Mouse (Mus musculus): Measurements from ENCODE around the gene Ciao1. TPM values are rescaled to one million over a fixed set of nuclear protein-coding genes. Genes with fewer than 3 reads are reported as not detected.
A peak's percentile ranks its signal among the peaks of the same experiment; 100 is the strongest.
"Not testable (repeated sequence)": the region's sequence is repeated elsewhere in the genome, so short reads cannot be mapped to it uniquely, and the experiment has no call there.

The Ciao1 gene
- total RNA-seq, 2 experiments from 2014 or later, result 51.0 to 55.1 TPM

DNA sequence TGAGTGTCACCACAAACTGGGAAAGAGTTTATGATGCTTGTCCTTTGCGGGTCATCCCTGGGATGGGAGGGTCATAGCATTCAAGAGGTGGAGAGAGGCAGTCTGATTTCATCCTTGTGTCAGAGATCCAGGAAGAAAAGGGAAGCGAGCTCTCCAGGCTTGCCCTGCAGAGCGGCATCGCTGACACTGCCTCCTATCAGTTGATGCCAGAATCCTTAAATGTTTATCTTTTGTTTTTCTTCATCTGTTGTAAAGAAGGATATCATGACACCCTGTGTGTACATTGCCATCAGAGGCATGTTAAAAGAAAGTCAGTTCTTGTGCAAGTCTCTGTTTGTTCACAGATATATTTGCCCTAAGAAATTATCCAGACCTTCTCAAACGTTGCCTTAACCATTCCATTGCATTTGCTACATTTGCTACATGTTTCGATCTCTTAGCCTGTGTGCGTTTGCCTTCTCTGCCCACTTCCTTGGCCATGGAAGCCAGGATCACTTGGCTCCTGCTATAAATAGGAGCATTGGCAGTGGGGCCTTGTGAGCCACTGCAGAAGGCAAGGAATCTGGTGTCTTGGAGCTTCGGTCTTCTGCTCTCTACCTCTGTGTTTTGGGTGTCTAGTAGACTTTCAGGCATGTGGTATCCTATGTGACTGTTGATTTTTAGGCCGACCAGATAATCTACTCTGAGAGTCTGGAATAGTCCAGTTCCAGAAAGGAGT is 2.8 kb upstream of the Ciao1 start:
- DNase-seq (ENCODE audit: low spot score), result peak; percentile 59

DNA sequence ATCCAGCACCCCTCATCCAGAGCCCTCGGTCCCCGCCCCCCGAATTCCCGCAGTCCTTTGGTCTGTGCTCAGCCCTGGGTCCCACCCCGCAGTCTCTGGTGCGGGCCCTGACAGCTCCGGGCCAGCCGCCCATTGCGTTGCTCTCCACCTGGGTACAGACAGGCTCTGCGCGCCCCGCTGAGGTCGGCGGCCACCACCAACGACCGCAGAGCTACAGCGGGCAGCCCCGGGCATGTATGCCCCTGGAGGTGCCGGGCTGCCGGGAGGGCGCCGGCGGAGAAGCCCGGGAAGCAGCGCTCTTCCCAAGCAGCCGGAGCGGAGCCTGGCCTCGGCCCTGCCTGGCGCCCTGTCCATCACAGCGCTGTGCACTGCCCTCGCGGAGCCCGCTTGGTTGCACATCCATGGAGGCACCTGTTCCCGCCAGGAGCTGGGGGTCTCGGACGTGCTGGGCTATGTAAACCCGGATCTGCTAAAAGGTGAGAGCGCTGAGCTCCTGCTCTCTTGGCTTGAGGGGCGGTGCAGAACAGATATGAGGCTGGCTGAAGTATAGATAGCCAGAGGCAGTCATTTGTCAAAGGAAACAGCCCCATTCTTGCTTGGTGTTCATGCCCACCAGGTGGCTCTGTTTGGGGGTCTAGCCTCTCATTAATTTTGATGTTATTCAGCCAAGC is 853 bp upstream of the Ciao1 start:
- DNase-seq (ENCODE audit: low spot score), result peak; percentile 27

DNA sequence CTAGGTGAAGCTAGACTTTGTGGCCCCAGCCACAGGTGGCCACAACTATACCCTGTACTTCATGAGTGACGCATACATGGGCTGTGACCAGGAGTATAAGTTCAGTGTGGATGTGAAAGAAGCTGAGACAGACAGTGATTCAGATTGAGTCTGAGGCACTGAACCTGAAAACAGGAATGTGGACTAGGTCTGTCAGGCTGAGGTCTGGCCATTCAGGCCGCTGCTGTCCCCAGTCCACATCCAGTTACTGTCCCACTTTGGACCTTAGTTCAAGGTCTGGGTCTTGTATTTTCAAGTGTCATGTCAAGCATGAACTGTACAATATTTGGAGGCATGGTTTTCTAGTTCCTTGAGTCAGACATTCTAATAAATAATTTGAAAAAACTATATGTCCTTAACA is 7.6 kb downstream of the Ciao1 start:
- DNase-seq (ENCODE audit: low spot score), result no peak

DNA sequence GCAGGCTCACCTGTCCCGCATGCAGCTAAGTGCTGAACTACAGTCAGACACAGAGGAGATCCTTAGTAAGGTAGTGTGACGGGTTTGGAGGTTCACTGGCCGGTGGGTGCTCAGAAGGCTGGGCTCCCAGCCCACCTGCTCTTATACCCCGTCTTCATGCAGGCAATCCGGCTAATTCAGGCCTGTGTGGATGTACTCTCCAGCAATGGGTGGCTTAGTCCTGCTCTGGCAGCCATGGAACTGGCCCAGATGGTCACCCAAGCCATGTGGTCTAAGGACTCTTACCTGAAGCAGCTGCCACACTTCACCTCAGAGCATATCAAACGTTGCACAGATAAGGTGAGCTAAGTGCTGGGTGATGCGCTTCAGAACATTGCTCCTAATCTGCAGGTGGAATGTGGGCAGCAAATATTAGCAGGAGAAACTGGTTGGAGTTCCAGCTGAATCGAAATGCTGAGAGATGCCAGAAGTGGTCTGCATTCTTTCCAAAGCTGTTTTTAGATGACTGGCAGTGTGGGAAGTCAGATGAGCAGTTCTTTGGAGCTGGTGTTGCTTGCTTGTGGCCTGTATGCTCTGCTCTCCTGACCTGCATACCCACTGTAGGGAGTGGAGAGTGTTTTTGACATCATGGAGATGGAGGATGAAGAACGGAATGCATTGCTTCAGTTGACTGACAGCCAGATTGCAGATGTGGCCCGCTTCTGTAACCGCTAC is 9.6 kb downstream of the Ciao1 start:
- DNase-seq (ENCODE audit: low spot score), result no peak

DNA sequence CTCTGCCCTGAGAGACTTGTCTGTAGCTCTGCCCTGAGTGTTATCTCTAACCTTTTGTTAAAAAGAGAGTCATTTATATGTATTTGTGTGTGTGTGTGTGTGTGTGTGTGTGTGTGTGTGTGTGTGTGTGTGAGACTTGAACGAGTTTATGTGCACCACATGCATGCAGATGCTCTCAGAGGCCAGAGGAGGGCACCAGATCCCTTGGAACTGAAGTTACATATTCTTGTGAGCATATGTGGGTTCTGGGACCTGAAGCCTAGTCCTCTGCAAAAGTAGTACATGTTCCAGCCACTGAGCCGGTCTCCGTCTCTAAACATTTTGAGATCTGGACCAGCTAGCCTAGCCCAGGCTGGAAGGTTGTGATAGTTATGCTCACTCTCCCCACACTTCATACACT is 22.4 kb downstream of the Ciao1 start:
- DNase-seq (ENCODE audit: low spot score), result no peak

DNA sequence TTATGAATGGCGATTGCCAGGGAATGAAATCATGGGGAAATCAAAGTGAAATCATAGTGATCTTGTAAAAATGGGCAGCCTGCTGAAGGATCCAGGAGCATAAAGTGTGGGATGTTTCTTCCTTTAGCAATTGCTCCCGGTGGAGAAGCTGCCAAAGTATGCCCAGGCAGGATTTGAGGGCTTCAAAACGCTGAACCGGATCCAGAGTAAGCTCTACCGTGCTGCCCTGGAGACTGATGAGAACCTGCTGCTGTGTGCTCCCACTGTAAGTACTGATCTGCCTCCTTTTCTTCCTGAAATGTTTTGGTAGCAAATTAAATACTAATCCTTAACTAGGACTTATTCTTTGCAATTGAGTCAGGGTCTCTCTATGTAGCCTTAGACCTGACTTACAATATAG is 29.9 kb downstream of the Ciao1 start:
- no peak for DNase-seq (ENCODE audit: low spot score)

DNA sequence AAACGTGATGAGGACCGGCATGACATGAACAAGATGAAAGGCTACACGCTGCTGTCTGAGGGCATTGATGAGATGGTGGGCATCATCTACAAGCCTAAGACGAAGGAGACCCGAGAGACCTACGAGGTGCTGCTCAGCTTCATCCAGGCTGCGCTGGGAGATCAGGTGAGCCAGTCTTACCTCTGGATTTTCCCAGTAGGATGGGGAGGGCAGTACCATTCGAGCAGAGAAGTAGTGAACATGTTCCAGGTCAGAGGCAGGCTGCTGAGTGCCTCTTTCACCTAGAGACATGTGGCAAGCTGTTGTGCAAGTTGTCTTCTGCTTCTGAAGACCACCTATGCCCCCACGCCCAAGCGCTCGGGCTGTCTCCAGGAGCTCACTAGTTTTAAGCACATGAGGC is 36.9 kb downstream of the Ciao1 start:
- no peak for DNase-seq (ENCODE audit: low spot score)

DNA sequence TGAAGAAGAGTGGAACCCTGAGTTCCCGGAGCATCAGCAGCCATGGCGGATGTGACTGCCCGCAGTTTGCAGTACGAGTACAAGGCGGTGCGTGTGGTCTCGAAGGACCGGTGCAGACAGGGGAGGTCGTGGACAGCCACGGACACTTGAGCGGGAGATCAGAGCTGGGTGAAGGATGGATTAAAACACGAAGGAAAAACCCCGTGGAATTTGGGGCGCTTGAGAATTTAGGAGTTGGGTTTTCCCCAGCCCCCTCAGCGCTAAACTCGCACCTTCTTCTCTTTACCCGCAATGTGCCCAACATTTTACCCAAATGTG is 39.2 kb downstream of the Ciao1 start:
- DNase-seq (ENCODE audit: low spot score), result no peak

DNA sequence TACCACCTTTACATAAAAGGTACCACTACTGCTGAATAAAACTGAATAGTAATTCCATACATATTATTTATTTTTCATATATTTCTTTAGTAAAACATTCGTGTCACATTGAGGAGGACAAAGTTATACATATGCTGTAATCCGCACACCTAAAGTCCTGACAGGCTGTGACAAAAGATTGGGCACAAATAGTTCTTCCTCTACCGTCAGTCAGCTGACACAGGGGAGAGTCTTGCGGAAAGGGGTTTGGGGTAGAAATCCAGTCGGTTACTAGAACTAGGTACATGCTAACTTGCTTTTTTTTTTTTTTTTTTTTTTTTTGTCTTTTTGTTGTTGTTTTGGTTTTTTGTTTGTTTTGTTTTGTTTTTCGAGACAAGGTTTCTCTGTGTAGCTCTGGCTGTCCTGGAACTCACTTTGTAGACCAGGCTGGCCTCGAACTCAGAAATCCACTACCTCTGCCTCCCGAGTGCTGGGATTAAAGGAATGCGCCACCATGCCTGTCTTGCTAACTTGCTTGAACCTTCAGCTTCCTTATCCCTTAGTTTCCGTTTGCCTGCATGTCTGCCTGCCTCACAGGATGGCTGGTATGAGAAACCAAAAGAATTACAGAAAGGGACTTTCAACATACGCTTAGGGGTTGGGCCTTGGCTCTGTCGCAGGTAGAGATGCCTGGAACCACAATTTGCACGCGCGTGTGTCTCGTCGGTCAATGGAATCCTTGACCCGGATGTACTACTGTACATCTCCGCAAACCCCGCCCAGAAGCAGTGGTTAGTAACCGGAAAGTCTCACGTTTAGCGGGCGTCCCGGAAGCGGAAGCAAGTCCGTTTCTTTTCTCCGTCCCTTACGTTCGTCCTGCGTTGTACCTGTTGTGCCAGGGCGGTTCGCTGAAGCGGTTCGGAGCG is 39.8 kb downstream of the Ciao1 start, which contains the start of the genes 1810024B03Rik and Snrnp200:
Gene 1810024B03Rik (minus strand): TSS at position 734 of the 905 bp plus-strand sequence.
Gene Snrnp200 (plus strand): TSS at position 840 of the 905 bp plus-strand sequence.
- DNase-seq (ENCODE audit: low spot score), result peak; percentile 96

DNA sequence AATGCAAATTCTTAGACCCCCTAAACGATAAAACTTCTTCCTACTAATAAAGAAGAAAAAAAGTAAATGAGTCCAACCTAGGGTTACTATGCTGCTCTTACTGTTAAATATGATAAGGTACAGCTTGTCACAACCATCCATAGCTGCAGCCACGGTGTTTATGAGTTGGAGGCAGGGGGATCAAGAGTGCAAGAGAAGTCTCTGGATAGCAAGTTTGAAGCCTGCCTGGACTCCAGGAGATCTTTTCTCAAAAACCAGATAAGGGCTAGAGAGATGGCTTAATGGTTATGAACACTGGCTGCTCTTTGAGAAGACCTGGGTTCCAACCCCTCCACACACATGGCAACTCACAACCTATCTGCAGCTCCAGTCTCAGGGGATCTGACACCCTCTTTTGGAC is 40.7 kb downstream of the Ciao1 start:
- DNase-seq (ENCODE audit: low spot score), result no peak

DNA sequence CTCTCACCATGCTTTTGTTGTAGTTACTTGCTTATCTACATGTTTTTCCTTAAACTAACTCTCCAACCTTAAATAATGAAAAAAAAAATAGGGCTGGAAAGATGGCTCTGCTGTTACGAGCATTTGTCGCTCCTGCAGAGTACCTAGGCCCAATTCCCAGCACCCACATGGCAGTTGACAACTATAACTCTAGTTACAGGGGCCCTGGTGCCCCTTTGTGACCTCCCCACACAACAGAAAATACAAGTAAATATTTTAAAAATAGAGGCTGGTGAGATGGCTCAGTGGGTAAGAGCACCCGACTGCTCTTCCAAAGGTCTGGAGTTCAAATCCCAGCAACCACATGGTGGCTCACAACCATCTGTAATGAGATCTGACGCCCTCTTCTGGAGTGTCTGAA is 41.7 kb downstream of the Ciao1 start:
- not testable (repeated sequence) for DNase-seq (ENCODE audit: low spot score)

DNA sequence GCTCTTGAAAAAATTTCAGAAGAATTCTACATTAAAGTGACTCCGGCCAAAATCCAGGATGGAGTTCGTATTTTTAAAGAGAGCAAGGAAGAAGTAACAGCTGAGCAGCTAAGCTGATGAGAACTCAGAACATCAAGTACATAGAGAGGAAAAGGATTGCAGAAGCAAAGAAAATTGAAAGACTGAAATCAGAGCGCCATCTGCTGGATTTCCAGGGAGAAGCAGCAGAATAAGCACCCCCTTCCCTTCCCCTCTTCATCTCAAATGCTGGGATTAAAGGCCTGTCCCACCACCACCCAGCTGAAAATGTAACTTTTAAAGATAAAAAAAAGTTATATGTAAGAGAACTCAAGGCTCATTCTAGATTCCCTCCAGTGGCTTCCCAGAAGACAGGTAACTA is 42.7 kb downstream of the Ciao1 start:
- peak; percentile 53 for DNase-seq (ENCODE audit: low spot score)

Other genes starting within 250 kb of the Ciao1 start
- 10 to 100 TPM in 1 of 2 experiments, 1 to 10 TPM in 1; 8.8 to 10.0 TPM for gene Ap4e1, start 239.1 kb downstream of the Ciao1 start, total RNA-seq (2021)
- 10 to 100 TPM; 12.8 to 13.4 TPM for gene Blvra, start 177.2 kb downstream of the Ciao1 start, total RNA-seq (2021)
- under 1 TPM; 0.50 to 0.66 TPM for gene Ncaph, start 113.9 kb downstream of the Ciao1 start, total RNA-seq (2021)
- 1 to 10 TPM; 3.6 to 7.6 TPM for gene Itpripl1, start 104.4 kb downstream of the Ciao1 start, total RNA-seq (2021)
- under 1 TPM; 0.71 to 0.97 TPM for gene 1810024B03Rik, start 39.5 kb downstream of the Ciao1 start, total RNA-seq (2021)
- gene Snrnp200, start 39.4 kb downstream of the Ciao1 start, total RNA-seq (2021), result 10 to 100 TPM; 47.2 TPM
- gene Tmem127, start 92 bp upstream of the Ciao1 start, total RNA-seq (2021), result 10 to 100 TPM; 22.2 to 28.1 TPM
- gene Stard7, start 22.4 kb upstream of the Ciao1 start, total RNA-seq (2021), result 100 to 1,000 TPM; 107 to 134 TPM
- gene Dusp2, start 88.3 kb upstream of the Ciao1 start, total RNA-seq (2021), result under 1 TPM; 0.37 to 1.00 TPM
- gene Astl, start 90.8 kb upstream of the Ciao1 start, total RNA-seq (2021), result not detected
- under 1 TPM; 0.40 to 0.71 TPM for gene Adra2b, start 115.4 kb upstream of the Ciao1 start, total RNA-seq (2021)
- not detected for gene Gpat2, start 177.4 kb upstream of the Ciao1 start, total RNA-seq (2021)
- 10 to 100 TPM; 22.0 to 22.8 TPM for gene Fahd2a, start 196.7 kb upstream of the Ciao1 start, total RNA-seq (2021)